Mouse (Mus musculus): ENCODE data around the gene Uts2b. TPM values are rescaled to one million over a fixed set of nuclear protein-coding genes. Genes with fewer than 3 reads are reported as not detected.

Uts2b gene
- polyA plus RNA-seq (2012; rRNA removed) = not detected in 2 replicates

GRCm38 (mm10) chr16:27370191-27370590, at the start of gene Uts2b:
Gene Uts2b (minus strand): TSS chr16:27370239.

GRCm38 (mm10) chr16:27388761-27389451, 18.9 kb upstream of the Uts2b start, which contains the start of gene Ccdc50:
Gene Ccdc50 (plus strand): TSS chr16:27388869.

DNA sequence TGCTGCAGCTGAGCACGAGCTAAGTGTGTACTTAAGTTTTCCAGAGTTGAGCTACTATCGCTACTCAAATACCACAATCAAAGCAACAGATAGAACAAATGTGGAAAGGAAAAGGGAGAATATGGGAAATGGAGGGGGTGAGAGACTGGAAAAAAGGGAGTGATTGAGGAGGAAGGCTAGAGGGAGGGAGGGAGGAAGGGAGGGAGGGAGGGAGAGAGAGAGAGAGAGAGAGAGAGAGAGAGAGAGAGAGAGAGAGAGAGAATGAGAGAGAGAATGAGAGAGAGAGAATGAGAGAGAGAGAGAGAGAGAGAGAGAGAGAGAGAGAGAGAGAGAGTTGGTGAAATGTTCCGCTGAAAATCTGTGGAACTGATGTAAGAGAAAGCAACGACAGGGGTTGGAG, 62.9 kb downstream of the Uts2b start, which contains the start of gene Ostn:
Gene Ostn (plus strand): TSS at position 301 of the 400 bp plus-strand sequence.

Other genes with a start within 250 kb of the Uts2b start
- not detected in 2 replicates for gene Ostn, start 62.8 kb downstream of the Uts2b start, polyA plus RNA-seq (2012; rRNA removed)
- gene Ccdc50, start 18.6 kb upstream of the Uts2b start, polyA plus RNA-seq (2012; rRNA removed) = 10.0 and 11.7 TPM in 2 replicates